Mouse (Mus musculus) G1E-ER4 (cell line): ENCODE data around the gene Nexn. TPM values are rescaled to one million over a fixed set of nuclear protein-coding genes. Genes with fewer than 3 reads are reported as not detected.

ENCODE experiments used
- GATA1 ChIP-seq: IDR thresholded peaks from one replicate; pipeline ENCODE4 v1.8.0; 2012; ENCODE audit warnings: low read length, inconsistent platforms
- polyA plus RNA-seq: library from polyadenylated mRNA; stranded (reverse); fragments of >175 nt; gene quantifications from 2 replicates; pipeline ENCODE4 v1.2.3, GENCODE M21; 2012

Nexn gene
- polyA plus RNA-seq, 1 experiment = not detected

DNA sequence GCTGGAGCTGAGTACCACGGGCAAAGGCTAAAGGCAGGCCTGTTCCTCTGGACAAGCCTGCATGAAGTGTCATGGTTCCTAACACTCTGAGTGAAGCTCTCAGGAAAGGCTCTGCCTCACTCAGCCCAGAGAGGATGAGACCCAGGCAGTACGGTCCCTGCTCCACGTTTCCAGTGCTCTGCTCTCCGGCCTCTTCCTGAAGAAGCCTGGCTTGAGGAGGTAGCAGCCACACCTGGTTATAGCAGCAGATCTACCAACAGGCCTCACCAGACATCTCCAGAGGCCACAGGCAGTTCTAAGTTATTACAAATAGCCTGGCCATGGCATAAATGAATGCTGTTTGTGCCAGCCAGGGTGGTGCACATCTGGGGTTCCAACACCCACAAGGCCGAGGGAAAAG lies 22.1 kb upstream of the Nexn start:
- TF ChIP-seq GATA1 = no peak

DNA sequence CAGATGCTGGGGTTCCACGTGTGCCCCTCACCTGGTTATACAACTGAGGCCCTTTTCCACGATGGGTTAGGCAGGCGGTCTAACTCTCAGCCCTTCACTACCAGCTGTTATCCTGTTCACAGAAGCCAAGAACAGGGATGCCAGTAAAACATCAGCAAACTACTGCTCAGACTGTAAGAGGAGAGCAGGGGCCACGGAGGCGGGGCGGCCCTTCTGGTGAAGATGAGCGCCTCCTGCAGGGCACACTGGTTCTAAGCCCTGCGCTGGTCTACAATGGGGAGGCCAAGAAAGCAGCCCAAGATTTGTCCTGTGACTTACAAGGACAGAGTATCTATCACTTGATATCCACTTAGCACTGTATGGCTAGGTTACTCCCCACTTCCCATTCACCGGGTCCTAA lies 21.7 kb upstream of the Nexn start:
- no peak for TF ChIP-seq GATA1

DNA sequence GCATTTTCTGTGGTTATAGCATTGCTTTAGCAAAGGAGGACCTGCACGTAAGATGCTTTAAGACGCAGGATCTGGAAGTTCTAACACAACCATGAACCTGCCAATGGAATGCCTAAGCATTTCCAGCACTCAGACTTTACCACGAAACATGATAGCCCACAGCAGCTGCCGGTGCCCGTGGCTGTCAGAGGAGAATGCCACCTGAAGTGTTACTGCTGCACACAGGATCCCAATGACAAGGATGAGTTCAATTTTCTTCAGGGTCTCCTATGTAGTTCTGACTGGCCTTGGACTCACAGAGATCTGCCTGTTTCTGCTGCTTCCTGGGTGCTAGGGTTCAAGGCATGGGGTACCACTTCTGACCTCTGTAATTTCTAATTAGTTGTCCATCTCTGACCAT lies 18.6 kb upstream of the Nexn start:
- TF ChIP-seq GATA1 = no peak

DNA sequence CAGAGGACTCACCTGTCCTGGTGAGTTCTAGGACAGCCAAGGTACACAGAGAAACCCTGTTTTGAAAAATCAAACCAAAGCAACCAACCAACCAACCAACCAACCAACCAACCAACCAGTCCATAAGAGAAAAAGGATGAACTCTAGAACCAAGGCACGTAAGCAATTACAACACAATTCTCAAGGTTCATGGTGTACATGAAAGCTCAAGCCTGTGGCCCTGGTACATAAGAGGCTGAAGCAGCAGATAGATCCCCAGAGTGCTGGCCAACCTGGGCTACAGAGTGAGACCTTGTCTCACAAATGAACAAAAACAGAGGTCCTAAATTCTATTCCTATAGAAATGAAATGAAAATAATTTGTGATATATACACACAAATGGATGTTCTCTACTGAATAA lies 18.2 kb upstream of the Nexn start:
- TF ChIP-seq GATA1 = no peak

DNA sequence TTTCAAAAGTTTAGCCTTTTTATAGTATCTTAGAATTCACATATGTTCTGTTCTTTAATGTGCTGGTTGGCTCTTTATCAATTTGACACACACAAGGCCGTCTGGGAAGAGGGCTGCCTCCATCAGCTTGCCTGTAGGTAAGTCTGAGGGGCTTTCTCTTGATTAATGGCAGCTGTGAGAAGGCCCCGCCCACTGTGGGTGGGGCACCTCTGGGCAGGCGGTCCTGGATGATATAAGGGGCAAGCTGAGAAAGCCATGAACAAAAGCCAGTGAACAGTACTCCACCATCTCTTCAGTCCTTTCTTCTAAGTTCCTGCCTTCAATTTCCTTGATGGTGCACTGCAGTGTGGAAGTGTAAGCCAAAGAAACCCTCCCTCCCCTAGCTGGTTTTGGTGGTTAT lies 16.0 kb upstream of the Nexn start:
- no peak for TF ChIP-seq GATA1

DNA sequence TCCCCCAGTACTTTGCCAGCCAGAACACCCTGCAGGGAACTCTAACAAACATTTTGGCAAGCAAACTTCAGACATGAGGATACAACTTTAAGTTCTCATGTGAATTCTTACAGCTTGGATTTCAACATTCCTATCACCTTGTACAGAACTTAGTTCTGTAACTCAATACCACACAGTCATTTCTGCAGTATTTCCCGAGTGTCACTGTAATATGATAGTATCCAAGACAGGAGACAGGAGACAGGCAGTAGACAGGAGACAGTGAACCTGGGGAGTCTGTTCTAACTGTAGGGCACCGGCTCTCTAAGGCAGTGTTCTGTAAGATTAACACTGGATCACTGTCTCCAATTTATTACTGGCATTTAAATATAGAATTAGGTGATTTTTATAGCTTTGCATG lies 12.3 kb upstream of the Nexn start:
- no peak for TF ChIP-seq GATA1

DNA sequence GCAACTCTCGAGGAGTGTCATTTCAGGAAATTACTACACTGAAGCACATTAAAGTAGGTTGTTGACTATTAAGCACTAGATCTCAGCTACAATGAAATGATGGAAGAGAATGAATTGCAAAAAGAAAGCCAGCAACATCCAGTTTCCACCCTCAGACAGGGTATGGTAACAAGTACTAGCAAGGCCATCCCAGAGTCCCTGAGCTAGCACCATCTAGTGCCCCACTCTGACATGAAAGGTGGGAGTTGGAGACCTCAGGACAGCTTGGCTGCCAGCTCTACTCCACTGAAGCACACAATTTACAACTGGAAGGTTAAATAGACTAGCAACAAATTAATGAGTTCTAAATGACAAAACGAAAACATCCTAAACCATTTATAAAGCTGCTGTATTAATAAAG lies 11.8 kb upstream of the Nexn start:
- TF ChIP-seq GATA1 = no peak

DNA sequence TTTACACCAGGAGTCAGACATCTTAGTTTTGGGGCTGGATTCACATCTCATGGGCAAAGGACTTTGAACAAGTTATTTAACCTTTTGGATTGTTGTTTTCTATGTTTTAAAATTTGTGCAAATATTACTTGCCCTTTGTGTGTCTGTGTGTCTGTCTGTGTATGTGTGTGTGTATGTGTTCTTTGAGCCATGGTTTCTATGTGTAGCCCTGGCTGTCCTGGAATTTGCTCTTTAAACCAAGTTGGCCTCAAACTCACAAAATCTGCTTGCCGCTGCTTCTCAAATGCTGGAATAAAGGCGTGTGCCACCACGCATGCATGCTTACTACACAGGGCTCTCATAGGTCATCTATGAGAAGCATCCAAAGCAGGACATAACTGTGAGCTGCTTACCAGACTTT lies 10.8 kb upstream of the Nexn start:
- TF ChIP-seq GATA1 = no peak

DNA sequence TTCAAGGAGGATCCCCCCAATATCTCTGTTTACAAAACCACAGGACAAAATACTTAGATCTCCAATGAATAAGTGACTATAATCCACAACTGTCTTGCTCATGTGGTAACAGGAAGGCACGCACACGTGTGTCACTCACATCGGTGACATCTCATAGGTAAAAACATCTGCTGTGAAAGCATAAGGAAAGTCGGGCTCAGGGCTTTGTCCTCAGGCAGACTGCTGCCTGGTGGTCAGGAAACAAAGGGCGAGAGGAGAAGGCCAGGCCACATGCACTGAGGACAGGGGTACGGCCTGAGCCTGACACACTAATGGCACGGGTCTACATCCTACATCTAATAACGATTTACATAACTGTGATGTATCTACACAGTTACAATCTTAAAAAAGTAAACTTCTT lies 8.9 kb upstream of the Nexn start:
- no peak for TF ChIP-seq GATA1

DNA sequence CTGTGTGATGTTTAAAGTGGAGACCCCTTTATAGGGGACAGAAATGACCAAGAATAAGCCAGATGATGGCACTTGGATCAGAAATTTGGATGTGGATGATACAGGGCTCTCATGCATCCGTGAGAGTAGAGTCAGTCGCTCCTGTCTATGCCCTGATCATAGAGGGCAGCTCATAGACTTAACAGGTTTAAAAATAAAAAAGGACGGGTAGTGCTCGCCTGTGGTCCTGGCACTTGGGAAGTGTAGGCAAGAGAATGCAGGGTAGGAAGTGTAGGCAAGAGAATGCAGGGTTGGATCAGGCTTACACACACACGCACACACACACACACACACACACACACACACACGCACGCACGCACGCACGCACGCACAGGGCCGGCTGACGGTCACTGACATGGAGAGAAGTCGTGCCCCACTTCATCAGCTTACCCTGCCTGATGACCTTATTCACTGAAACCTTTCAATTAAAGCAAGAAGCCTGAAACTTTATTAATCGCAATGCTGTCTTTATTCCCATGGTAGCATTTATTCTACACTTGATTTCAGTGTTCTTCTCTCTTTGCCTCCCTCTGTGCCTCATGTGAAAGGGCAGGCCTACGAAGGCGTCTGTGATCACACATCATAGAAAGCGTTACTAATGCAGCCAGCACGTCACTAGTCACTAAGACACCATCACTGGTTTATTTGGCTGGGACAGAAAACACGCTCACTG lies 7.0 kb upstream of the Nexn start:
- TF ChIP-seq GATA1 = no peak

DNA sequence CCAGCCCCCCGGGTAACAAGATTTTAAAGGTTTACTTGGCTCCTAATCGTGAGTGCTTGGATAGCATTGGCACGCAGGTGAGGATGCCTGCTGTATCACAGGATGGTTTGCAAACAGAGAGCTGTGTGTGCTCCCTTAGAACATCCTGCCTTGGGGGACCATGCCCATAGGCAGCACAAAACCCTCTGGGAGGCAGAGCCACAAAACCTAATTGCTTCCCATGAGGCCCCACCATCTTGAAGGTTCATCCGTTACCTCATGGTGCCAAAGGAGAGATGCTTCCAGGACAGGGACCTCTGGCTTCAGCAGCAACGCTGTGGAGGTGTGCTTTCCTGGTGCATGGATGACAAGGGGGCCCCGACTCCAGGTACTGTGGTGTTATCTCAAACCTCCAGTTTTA lies 5.7 kb upstream of the Nexn start:
- TF ChIP-seq GATA1 = no peak

DNA sequence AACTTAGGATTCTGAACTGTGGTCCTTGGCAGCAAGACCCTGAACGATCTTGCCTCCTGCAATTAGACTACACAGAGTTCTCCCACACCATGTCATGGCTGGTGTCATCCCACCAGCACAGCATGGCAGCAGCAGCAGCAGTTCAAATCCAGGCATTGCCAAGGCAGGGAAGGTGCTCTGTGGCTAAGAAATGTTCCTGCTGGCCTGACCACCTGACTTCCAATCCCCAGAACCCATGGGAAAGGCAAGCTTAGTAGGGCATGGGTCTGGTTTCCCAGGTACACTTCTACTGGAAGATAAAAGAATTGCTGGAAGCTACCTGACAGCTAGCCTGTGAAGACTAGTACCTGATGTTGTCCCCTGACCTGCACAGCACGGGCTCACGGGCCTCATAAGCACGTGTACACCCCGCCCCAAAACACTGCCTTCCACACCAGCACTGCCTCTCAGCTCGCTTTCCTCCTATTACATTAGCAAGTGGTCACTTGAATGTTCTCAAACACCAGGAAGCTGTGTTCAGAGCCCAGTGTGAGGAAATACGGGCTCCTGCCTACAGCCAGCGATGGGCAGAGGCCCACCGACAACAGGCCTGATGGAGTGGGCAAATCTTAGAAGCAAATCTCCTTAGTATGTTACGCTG lies 5.0 kb upstream of the Nexn start:
- no peak for TF ChIP-seq GATA1

DNA sequence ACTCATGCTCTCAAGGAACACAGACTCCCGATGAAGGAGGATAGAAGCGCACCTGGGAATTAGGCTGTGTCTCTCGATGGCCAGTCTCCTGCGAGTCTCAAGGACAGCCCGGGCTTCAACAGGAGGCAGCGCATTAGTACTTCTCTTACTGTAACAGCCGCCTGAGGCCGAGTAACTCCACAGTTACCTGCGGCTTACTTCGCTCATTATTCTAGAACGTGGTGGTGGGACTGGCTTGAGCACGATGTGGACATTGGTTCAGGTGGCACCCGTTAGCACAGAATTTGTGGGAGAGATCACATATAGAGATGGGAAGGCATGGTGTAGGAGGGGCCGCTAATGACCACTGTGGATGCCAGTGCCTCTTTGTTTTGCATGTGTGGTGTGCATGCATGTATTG lies 1.9 kb upstream of the Nexn start:
- no peak for TF ChIP-seq GATA1

DNA sequence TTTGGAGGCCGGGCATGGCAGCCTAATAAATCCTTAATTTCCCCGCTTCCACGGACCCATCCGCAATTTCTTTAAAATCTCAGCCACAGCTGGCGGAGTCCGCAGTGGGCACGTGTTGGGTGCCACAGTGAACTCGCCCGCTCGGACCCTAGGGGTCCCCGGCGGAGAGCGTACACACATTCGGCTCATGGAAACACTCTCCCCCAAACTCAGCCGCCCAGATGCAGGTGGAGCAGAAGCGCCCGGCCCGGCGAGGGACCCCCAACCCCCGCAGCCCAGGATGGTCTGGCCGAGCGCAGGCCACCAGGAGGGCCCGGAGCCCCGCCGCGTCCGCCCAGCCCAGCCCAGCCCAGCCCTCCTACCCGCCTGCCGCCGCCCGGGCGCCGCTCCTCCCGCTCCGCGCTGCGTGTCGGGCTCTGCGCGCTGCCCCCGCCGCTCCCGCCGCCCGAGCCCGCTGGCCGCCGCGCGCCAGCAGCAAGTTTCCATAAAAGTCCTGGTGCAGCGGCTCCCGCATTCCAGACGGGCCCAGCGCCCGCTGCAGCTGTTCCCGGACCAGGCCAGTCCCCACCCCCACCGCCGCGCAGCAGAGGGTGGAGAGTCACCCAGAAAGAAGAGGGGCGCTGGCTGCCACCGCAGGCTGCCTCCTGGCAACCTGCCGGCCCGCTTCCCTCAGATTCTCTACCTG lies 657 bp downstream of the Nexn start:
- no peak for TF ChIP-seq GATA1

DNA sequence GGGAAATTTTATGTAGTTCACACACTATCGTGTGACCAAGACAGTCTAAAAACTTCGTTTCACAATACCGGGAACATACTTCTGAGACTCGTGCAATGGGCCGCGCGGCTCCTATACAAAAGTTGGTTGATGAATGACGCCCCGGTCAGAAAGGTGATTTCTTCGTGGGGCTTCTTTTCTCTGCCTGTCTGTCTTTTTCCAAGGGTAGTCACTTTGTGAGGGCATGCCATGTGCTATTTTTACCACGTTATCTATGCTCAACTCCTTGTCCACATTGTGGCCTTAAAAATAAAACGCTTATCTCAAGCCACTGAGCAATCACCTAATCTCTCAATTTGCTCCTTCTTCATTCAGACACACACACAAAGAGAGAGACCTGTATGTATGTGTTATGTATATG lies 1.3 kb downstream of the Nexn start:
- no peak for TF ChIP-seq GATA1

DNA sequence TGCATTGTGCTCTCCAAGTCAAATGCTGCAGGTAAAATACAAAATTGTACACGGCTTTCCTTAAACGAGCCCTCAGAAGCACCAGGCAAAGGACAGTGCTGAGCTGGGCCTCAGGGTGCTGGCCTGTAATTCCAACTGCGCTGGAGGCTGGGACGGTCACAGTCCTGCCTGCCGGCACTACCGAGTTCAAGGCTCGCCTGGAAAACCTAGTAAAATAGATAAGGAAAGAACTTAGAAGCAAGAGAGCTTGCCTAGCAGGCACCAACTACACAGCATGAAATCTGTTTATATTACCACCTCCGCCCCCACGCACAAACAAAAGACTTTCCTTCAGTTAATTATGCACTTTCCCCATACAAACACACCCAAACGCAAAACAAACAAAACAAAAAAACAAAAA lies 1.8 kb downstream of the Nexn start:
- TF ChIP-seq GATA1 = no peak

DNA sequence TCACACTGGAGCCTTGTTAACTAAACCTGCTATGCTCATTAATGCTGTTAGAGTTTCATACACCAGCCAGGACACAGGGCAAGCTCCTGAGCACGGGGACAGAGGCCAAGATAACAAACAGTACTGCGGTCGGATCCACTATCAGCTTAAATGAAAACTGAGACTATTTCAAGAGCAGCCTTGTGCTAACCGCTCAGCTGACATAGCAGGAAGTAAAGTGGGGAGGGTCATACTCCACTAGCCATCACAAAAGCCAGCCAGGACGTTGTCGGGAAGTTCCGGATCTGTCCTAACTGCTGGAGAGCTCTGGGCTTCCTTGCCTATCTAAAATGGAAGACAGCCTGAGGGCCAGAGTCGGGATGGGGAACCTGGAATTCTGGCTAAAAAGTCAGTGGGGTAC lies 4.2 kb downstream of the Nexn start:
- no peak for TF ChIP-seq GATA1
